Mouse (Mus musculus) ES-E14 (cell line): Measurements from ENCODE around the gene Tep1.

ENCODE experiments used
- HCFC1 ChIP-seq: IDR thresholded peaks from 2 replicates; pipeline ENCODE4 v1.6.1; 2012; ENCODE audit warnings: low read length, inconsistent platforms, borderline replicate concordance; ENCODE audit not compliant: insufficient read depth
- MAFK ChIP-seq: IDR thresholded peaks from 2 replicates; pipeline ENCODE4 v1.6.1; 2014; ENCODE audit warnings: mild to moderate bottlenecking, low read depth, low read length, inconsistent platforms; ENCODE audit not compliant: insufficient read depth
- ZNF384 ChIP-seq: IDR thresholded peaks from 2 replicates; pipeline ENCODE4 v1.6.1; 2012; ENCODE audit warnings: low read depth, low read length, inconsistent platforms

GRCm38 (mm10) chr14:50862641-50863040 is 7.7 kb downstream of the Tep1 start:
- TF ChIP-seq MAFK (no peak), HCFC1 (no peak), ZNF384 (no peak)
